Mouse (Mus musculus) myocyte (in vitro differentiated cells): ENCODE results near the gene Pdlim1. TPM values are rescaled to one million over a fixed set of nuclear protein-coding genes. Genes with fewer than 3 reads are reported as not detected.

Experiments used
- H3K27me3 ChIP-seq: one replicate; pipeline ENCODE4 v1.6.1; 2011; ENCODE audit not compliant: control insufficient read depth, insufficient read depth, insufficient read length
- H3K36me3 ChIP-seq: one replicate; pipeline ENCODE4 v1.6.1; 2011; ENCODE audit not compliant: control insufficient read depth, insufficient read depth
- H3K4me2 ChIP-seq: one replicate; pipeline ENCODE4 v1.6.1; 2011; ENCODE audit warnings: low read depth, control low read depth
- H3K4me3 ChIP-seq: one replicate; pipeline ENCODE4 v1.5.1; 2011; ENCODE audit warnings: mild to moderate bottlenecking, control low read depth, moderate library complexity
- H3K79me2 ChIP-seq: one replicate; pipeline ENCODE4 v1.6.1; 2011; ENCODE audit not compliant: control insufficient read depth, insufficient read depth
- H3ac ChIP-seq: one replicate; pipeline ENCODE4 v1.6.1; 2011; ENCODE audit not compliant: control insufficient read depth, insufficient read length
- CEBPB ChIP-seq: IDR thresholded peaks from 2 replicates; pipeline ENCODE4 v1.6.1; 2011; ENCODE audit warnings: mild to moderate bottlenecking, moderate library complexity; ENCODE audit not compliant: poor library complexity, insufficient read depth, severe bottlenecking
- E2F4 ChIP-seq: IDR thresholded peaks from one replicate; pipeline ENCODE4 v1.6.1; 2011; ENCODE audit warnings: mild to moderate bottlenecking, control low read depth, moderate library complexity; ENCODE audit not compliant: insufficient read depth
- MAX ChIP-seq: IDR thresholded peaks from one replicate; pipeline ENCODE4 v1.6.1; 2011; ENCODE audit warnings: low read depth, mild to moderate bottlenecking, control low read depth
- MYOD1 ChIP-seq, 3 experiments: IDR thresholded peaks; one replicate each; pipeline ENCODE4 v1.6.1; 2011; ENCODE audit warnings: control low read depth in 2 of 3, low read depth in 2 of 3, mild to moderate bottlenecking in 2 of 3, moderate library complexity in 1 of 3; ENCODE audit not compliant: insufficient read length in 2 of 3, control insufficient read depth in 1 of 3
- MYOG ChIP-seq, 3 experiments: IDR thresholded peaks; one replicate each; pipeline ENCODE4 v1.6.1; 2011; ENCODE audit warnings: control low read depth in 2 of 3, low read depth in 2 of 3, mild to moderate bottlenecking in 2 of 3; ENCODE audit not compliant: insufficient read length in 2 of 3, control insufficient read depth in 1 of 3, insufficient read depth in 1 of 3
- POLR2A ChIP-seq: IDR thresholded peaks from one replicate; pipeline ENCODE4 v1.6.1; 2011; ENCODE audit warnings: low read depth, mild to moderate bottlenecking, control low read depth, moderate library complexity; ENCODE audit not compliant: insufficient read length
- POLR2AphosphoS2 ChIP-seq: IDR thresholded peaks from one replicate; pipeline ENCODE4 v1.6.1; 2011; ENCODE audit warnings: low read depth, control low read depth; ENCODE audit not compliant: insufficient read length
- REST ChIP-seq: IDR thresholded peaks from one replicate; pipeline ENCODE4 v1.6.1; 2011; ENCODE audit warnings: mild to moderate bottlenecking, control low read depth, moderate library complexity; ENCODE audit not compliant: insufficient read depth, insufficient read length
- SRF ChIP-seq: IDR thresholded peaks from one replicate; pipeline ENCODE4 v1.6.1; 2011; ENCODE audit warnings: low read depth; ENCODE audit not compliant: control insufficient read depth, insufficient read length
- TCF12 ChIP-seq: IDR thresholded peaks from one replicate; pipeline ENCODE4 v1.6.1; 2011; ENCODE audit warnings: mild to moderate bottlenecking, control low read depth; ENCODE audit not compliant: poor library complexity, insufficient read depth, severe bottlenecking
- TCF3 ChIP-seq: IDR thresholded peaks from one replicate; pipeline ENCODE4 v1.6.1; 2011; ENCODE audit warnings: low read depth, control low read depth; ENCODE audit not compliant: insufficient read length
- USF1 ChIP-seq: IDR thresholded peaks from one replicate; pipeline ENCODE4 v1.6.1; 2011; ENCODE audit warnings: low read depth, mild to moderate bottlenecking, control low read depth, moderate library complexity
- polyA plus RNA-seq: library from polyadenylated mRNA; unstranded; fragments of >200 nt; fragmentation: generic; extraction: Trizol; gene quantifications from one replicate; pipeline ENCODE4 v1.2.1, GENCODE M21; 2012; ENCODE audit warnings: missing spikeins

The Pdlim1 gene
- polyA plus RNA-seq, 1 experiment: 161 TPM

- H3ac ChIP-seq: no peak overlapping the region
- H3K36me3 ChIP-seq: no peaks in the 10 kb centered on the region
- no peaks in the 10 kb centered on the region for H3K27me3 ChIP-seq
- peaks cover 54% of the 10 kb centered on the region for H3K79me2 ChIP-seq
- no peak overlapping the region for H3K4me3 ChIP-seq
- no peak overlapping the region for H3K4me2 ChIP-seq
- TF ChIP-seq MYOD1 (IDR thresholded peaks at IDR 0.05; ENCODE audit: control insufficient read depth in 1 of 3, insufficient read length in 2 of 3, low read depth in 2 of 3): peak in 2 of 3 experiments; percentile 46 to 64
- TF ChIP-seq USF1: no peak
Measured at GRCm38 (mm10) chr19:40259485-40259884, 12.2 kb downstream of the Pdlim1 start.

- Histone ChIP-seq H3K79me2 (peaks cover 42% of the 10 kb centered on the region), H3ac (no peak overlapping the region), H3K36me3 (no peaks in the 10 kb centered on the region), H3K4me3 (no peak overlapping the region), H3K27me3 (no peaks in the 10 kb centered on the region), H3K4me2 (peak overlapping the region; percentile 80)
- no peak for TF ChIP-seq POLR2A
- peak in 1 of 3 experiments; percentile 29 for TF ChIP-seq MYOG (IDR thresholded peaks at IDR 0.05; ENCODE audit: control insufficient read depth in 1 of 3, insufficient read depth in 1 of 3, insufficient read length in 2 of 3, low read depth in 2 of 3)
- TF ChIP-seq MYOD1 (IDR thresholded peaks at IDR 0.05; ENCODE audit: control insufficient read depth in 1 of 3, insufficient read length in 2 of 3, low read depth in 2 of 3): peak in 1 of 3 experiments; percentile 36
Measured at GRCm38 (mm10) chr19:40257396-40257795, 14.2 kb downstream of the Pdlim1 start.

- peak overlapping the region; percentile 80 for H3K4me2 ChIP-seq
Measured at GRCm38 (mm10) chr19:40256376-40257050, 15.1 kb downstream of the Pdlim1 start.

GRCm38 (mm10) chr19:40255561-40255960 is 16.1 kb downstream of the Pdlim1 start:
- Histone ChIP-seq H3ac (no peak overlapping the region), H3K4me3 (no peak overlapping the region), H3K36me3 (peaks cover 11% of the 10 kb centered on the region), H3K79me2 (peaks cover 33% of the 10 kb centered on the region), H3K27me3 (no peaks in the 10 kb centered on the region), H3K4me2 (peak overlapping the region; percentile 80)
- TF ChIP-seq POLR2AphosphoS2 (no peak), REST (no peak), CEBPB (no peak), MYOD1 (IDR thresholded peaks at IDR 0.05; ENCODE audit: control insufficient read depth in 1 of 3, insufficient read length in 2 of 3, low read depth in 2 of 3) (no peak), POLR2A (no peak), TCF3 (no peak), MYOG (IDR thresholded peaks at IDR 0.05; ENCODE audit: control insufficient read depth in 1 of 3, insufficient read depth in 1 of 3, insufficient read length in 2 of 3, low read depth in 2 of 3) (no peak), SRF (no peak), MAX (no peak), E2F4 (no peak), TCF12 (no peak), USF1 (no peak)

More at GRCm38 (mm10) chr19:40256376-40257050, 15.1 kb downstream of the Pdlim1 start:
- no peak overlapping the region for H3K4me3 ChIP-seq
- peaks cover 2% of the 10 kb centered on the region for H3K36me3 ChIP-seq
- no peaks in the 10 kb centered on the region for H3K27me3 ChIP-seq
- TF ChIP-seq MAX: no peak
- TF ChIP-seq CEBPB: peak; percentile 42; the same call in 1 of the 2 replicates
- TF ChIP-seq SRF: no peak
- H3ac ChIP-seq: no peak overlapping the region
- H3K79me2 ChIP-seq: peaks cover 38% of the 10 kb centered on the region

- Histone ChIP-seq H3ac (no peak overlapping the region), H3K4me2 (no peak overlapping the region), H3K79me2 (peaks cover 26% of the 10 kb centered on the region), H3K36me3 (peaks cover 20% of the 10 kb centered on the region), H3K4me3 (no peak overlapping the region), H3K27me3 (no peaks in the 10 kb centered on the region)
- TF ChIP-seq MAX (no peak), MYOG (IDR thresholded peaks at IDR 0.05; ENCODE audit: control insufficient read depth in 1 of 3, insufficient read depth in 1 of 3, insufficient read length in 2 of 3, low read depth in 2 of 3) (no peak)
Measured at GRCm38 (mm10) chr19:40254741-40255140, 16.9 kb downstream of the Pdlim1 start.

- Histone ChIP-seq H3K27me3 (no peaks in the 10 kb centered on the region), H3K79me2 (peaks cover 26% of the 10 kb centered on the region), H3K4me3 (no peak overlapping the region), H3K36me3 (peaks cover 25% of the 10 kb centered on the region), H3K4me2 (no peak overlapping the region), H3ac (no peak overlapping the region)
- TF ChIP-seq E2F4: no peak
- TF ChIP-seq CEBPB: no peak
Measured at GRCm38 (mm10) chr19:40253768-40254167, 17.9 kb downstream of the Pdlim1 start.
